Mouse (Mus musculus) cortical plate, adult 2 months (tissue): ENCODE data around the gene Alox12b.

Source experiments
- CTCF ChIP-seq: fragments of 200-500 bp; IDR thresholded peaks from 2 replicates; pipeline ENCODE4 v1.5.1; 2011; ENCODE audit warnings: mild to moderate bottlenecking, control low read depth, low read length; ENCODE audit not compliant: insufficient read depth; ENCODE audit errors: extremely low read depth
- POLR2A ChIP-seq: fragments of 200-500 bp; IDR thresholded peaks from 2 replicates; pipeline ENCODE4 v1.6.1; 2011; ENCODE audit warnings: mild to moderate bottlenecking, low read length, control low read depth; ENCODE audit not compliant: insufficient read depth; ENCODE audit errors: extremely low read depth

DNA sequence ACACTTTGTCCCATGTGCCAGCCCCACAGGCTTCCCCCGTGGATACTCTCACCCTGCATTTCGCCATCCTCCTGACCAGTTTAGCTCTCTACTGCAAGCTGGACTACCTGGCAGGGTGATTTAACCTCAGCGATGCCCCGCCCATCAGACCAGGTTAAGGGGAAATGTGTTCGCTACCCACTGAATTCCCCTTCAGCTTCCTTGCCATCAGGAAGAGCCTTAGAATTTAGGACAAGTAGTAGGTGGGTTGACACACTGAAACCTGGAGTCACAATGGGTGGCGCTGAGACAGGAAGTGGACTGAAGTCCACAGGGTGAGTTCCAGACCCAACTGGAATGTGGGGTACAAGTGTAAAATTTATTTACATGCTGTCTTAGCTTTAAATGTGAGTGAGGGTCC, 41.0 kb downstream of the Alox12b start, which contains the start of gene Alox8:
- TF ChIP-seq CTCF (no peak), POLR2A (no peak)
